Mouse (Mus musculus): Measurements from ENCODE around the gene Ttc8.

Ttc8 gene

GRCm38 (mm10) chr12:98972291-98972690 is 51.9 kb downstream of the Ttc8 start:
- in situ Hi-C loops (cut with MboI; ENCODE audit: unreplicated experiment in 2 of 2) = no loop called here

- in situ Hi-C loops (cut with MboI; ENCODE audit: unreplicated experiment in 2 of 2) = no loop called here
These were observed 53.1 kb downstream of the Ttc8 start for GRCm38 (mm10) chr12:98973461-98973860.

GRCm38 (mm10) chr12:98974157-98974804 is 53.9 kb downstream of the Ttc8 start:
- in situ Hi-C loops (cut with MboI; ENCODE audit: unreplicated experiment in 2 of 2) = no loop called here

GRCm38 (mm10) chr12:98981081-98981480 is 60.7 kb downstream of the Ttc8 start:
- in situ Hi-C loops (cut with MboI; ENCODE audit: unreplicated experiment in 2 of 2) = no loop called here

- in situ Hi-C loops (cut with MboI; ENCODE audit: unreplicated experiment in 2 of 2) = no loop called here
These were observed 64.4 kb downstream of the Ttc8 start for GRCm38 (mm10) chr12:98984785-98985184.

GRCm38 (mm10) chr12:98991076-98991829 is 70.9 kb downstream of the Ttc8 start:
- in situ Hi-C loops (cut with MboI; ENCODE audit: unreplicated experiment in 2 of 2) = no loop called here

- in situ Hi-C loops (cut with MboI; ENCODE audit: unreplicated experiment in 2 of 2) = no loop called here
These were observed 71.4 kb downstream of the Ttc8 start for GRCm38 (mm10) chr12:98991830-98992216.

GRCm38 (mm10) chr12:98993736-98994135 is 73.4 kb downstream of the Ttc8 start:
- in situ Hi-C loops (cut with MboI; ENCODE audit: unreplicated experiment in 2 of 2) = no loop called here

- in situ Hi-C loops (cut with MboI; ENCODE audit: unreplicated experiment in 2 of 2) = no loop called here
These were observed 74.0 kb downstream of the Ttc8 start for GRCm38 (mm10) chr12:98994366-98994765.

- in situ Hi-C loops (cut with MboI; ENCODE audit: unreplicated experiment in 2 of 2) = no loop called here
These were observed 75.5 kb downstream of the Ttc8 start for GRCm38 (mm10) chr12:98995881-98996280.

GRCm38 (mm10) chr12:98996581-98996988 is 76.2 kb downstream of the Ttc8 start:
- in situ Hi-C loops (cut with MboI; ENCODE audit: unreplicated experiment in 2 of 2) = no loop called here

- in situ Hi-C loops (cut with MboI; ENCODE audit: unreplicated experiment in 2 of 2) = no loop called here
These were observed 76.7 kb downstream of the Ttc8 start for GRCm38 (mm10) chr12:98997046-98997445.

- in situ Hi-C loops (cut with MboI; ENCODE audit: unreplicated experiment in 2 of 2) = no loop called here
These were observed 78.5 kb downstream of the Ttc8 start for GRCm38 (mm10) chr12:98998662-98999428.

GRCm38 (mm10) chr12:99000310-99000709 is 79.9 kb downstream of the Ttc8 start:
- in situ Hi-C loops (cut with MboI; ENCODE audit: unreplicated experiment in 2 of 2) = no loop called here

GRCm38 (mm10) chr12:99003046-99003445 is 82.7 kb downstream of the Ttc8 start:
- in situ Hi-C loops (cut with MboI; ENCODE audit: unreplicated experiment in 2 of 2) = no loop called here

GRCm38 (mm10) chr12:99004752-99005151 is 84.4 kb downstream of the Ttc8 start:
- in situ Hi-C loops (cut with MboI; ENCODE audit: unreplicated experiment in 2 of 2) = no loop called here

- in situ Hi-C loops (cut with MboI; ENCODE audit: unreplicated experiment in 2 of 2) = no loop called here
These were observed 88.4 kb downstream of the Ttc8 start for GRCm38 (mm10) chr12:99008786-99009185.

GRCm38 (mm10) chr12:99009430-99009829 is 89.1 kb downstream of the Ttc8 start:
- in situ Hi-C loops (cut with MboI; ENCODE audit: unreplicated experiment in 2 of 2) = no loop called here

- in situ Hi-C loops (cut with MboI; ENCODE audit: unreplicated experiment in 2 of 2) = no loop called here
These were observed 89.7 kb downstream of the Ttc8 start for GRCm38 (mm10) chr12:99010044-99010443.

- in situ Hi-C loops (cut with MboI; ENCODE audit: unreplicated experiment in 2 of 2) = no loop called here
These were observed 90.9 kb downstream of the Ttc8 start for GRCm38 (mm10) chr12:99011161-99011861.

- in situ Hi-C loops (cut with MboI; ENCODE audit: unreplicated experiment in 2 of 2) = no loop called here
These were observed 95.5 kb downstream of the Ttc8 start for GRCm38 (mm10) chr12:99015870-99016269.
